Mouse (Mus musculus): ENCODE data around the gene Ltc4s.

The Ltc4s gene

GRCm38 (mm10) chr11:50238324-50238723 lies at the start of gene Ltc4s:
TSS of gene Ltc4s (minus strand) at chr11:50238616.
- no peak for DNase-seq (ENCODE audit: low read depth)

- no peak for DNase-seq (ENCODE audit: low read depth)
Observed at GRCm38 (mm10) chr11:50286428-50286827, 48.0 kb upstream of the Ltc4s start.

- DNase-seq (ENCODE audit: low read depth) = no peak
Observed at GRCm38 (mm10) chr11:50285696-50286095, 47.3 kb upstream of the Ltc4s start.

DNA sequence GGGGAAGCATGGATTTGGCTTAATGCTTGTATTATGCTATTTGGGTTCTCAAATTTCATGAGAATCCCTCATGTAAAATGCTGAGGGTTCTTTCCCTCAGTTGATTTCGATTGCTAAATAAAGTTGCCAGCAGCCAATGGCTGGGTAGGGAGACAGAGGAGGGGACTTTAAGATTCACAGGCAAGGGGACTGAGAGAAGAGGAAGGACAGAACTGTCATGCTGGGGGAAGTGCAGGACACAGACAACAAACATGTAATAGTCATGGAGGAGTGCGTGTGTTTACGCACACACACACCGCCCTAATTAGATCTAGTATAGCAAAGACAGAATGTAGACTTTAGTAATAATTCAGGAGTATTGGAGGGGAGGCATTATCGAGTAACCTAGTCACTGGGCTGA lies 46.8 kb upstream of the Ltc4s start:
- no peak for DNase-seq (ENCODE audit: low read depth)

GRCm38 (mm10) chr11:50280053-50280452 lies 41.6 kb upstream of the Ltc4s start:
- no peak for DNase-seq (ENCODE audit: low read depth)

GRCm38 (mm10) chr11:50279005-50279404 lies 40.6 kb upstream of the Ltc4s start:
- DNase-seq (ENCODE audit: low read depth) = no peak

- DNase-seq (ENCODE audit: low read depth) = no peak
Observed at GRCm38 (mm10) chr11:50277706-50278105, 39.3 kb upstream of the Ltc4s start.

DNA sequence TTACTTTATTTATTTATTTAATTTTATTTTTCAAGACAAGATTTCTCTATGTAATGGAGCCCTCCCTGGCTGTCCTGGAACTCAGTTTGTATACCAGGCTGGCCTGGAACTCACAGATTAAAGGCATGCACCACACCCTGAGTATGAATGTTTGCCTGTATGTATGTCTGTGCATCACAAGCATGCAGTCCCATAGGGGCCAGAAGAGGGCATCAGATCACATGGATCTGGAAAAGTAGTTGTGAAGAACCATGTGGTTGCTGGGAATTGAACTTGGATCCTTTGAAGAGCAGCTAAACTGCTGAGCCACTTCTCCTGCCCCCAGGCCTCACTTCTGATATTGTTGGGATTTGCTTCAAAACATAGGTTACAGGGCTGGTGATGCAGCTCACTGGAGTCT lies 38.6 kb upstream of the Ltc4s start:
- no peak for DNase-seq (ENCODE audit: low read depth)

DNA sequence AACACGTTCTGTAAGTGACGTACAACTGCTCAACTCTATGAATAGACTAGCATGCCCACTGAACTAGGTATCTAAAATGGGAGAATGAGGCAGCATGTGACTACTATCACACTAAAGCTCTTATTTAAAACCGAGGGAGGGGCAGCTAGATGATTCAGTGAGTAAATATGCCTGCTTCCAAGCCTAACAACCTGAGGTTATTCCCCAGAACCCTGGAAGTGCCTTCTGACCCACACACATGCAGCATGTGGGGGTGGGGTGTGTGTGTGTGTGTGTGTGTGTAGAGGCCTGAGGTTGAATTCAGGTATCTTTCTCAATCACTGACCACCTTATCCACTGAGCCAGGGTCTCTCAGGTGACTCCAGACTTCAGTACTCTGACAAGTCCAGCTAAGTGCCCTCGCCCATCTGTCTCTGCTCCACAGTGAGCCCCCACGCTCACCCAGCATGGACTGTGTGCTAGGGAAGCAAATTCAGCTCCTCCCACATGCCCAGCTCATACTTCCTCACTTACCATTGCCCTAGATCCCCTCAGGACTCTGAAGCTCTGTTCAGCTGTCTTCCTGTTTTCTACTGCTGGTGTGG lies 37.2 kb upstream of the Ltc4s start:
- peak; percentile 63 for DNase-seq (ENCODE audit: low read depth)

- DNase-seq (ENCODE audit: low read depth) = no peak
Observed at GRCm38 (mm10) chr11:50275077-50275476, 36.7 kb upstream of the Ltc4s start.

DNA sequence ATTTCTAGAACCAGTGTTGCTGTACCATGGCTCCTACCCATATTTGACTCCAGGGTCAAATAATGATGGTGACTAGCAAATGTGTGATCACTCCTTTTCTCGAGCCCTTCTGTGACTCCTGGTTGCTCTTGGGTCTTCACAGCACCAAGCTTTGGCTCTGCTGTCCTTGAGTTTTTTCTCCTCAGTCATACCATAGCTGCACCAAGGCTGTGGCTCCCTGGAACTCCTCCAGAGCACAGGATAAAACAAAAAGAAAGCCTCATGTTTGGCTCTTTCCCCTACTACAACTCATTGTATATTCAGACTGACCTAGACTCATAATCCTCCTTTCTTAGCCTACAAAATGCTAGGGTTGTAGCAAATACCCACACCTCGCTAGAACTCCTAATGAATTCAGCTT lies 34.4 kb upstream of the Ltc4s start:
- DNase-seq (ENCODE audit: low read depth) = no peak

- no peak for DNase-seq (ENCODE audit: low read depth)
Observed at GRCm38 (mm10) chr11:50269885-50270284, 31.5 kb upstream of the Ltc4s start.

DNA sequence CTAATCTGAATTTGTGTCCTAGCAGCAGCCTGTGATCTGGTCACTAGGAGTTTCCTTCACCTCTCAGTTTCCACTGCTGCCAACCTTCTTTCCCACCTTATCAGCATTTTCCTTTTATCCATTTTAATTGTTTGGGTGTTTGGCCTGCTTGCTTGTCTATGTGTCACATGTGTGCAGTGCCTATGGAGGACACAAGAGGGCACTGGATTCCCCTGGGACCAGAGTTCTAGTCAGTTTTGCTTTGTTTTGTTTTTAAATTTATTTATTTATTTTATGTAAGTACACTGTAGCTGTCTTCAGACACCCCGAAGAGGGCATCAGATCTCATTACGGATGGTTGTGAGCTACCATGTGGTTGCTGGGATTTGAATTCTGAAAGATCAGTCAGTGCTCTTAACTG lies 30.7 kb upstream of the Ltc4s start:
- DNase-seq (ENCODE audit: low read depth) = peak; percentile 62

DNA sequence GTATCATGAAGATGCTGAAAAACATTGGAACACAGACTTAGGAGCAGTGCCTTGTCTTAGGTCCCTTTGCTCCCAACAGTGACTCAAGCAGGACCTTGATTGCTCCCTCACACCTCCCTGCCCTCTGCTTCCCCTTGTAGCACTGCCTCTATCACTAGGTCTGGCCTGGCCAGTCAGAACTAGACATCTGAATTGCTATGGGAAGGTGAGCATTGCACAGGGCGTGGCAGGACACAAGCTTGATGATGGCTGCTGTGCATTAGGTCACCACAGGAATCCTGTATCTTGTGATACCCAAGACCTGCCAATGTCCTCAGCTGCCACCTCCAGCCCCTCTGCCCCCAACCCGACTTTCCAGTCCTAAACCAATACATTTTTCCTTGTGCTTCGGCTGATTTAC lies 28.6 kb upstream of the Ltc4s start:
- no peak for DNase-seq (ENCODE audit: low read depth)

- no peak for DNase-seq (ENCODE audit: low read depth)
Observed at GRCm38 (mm10) chr11:50265931-50266330, 27.5 kb upstream of the Ltc4s start.

DNA sequence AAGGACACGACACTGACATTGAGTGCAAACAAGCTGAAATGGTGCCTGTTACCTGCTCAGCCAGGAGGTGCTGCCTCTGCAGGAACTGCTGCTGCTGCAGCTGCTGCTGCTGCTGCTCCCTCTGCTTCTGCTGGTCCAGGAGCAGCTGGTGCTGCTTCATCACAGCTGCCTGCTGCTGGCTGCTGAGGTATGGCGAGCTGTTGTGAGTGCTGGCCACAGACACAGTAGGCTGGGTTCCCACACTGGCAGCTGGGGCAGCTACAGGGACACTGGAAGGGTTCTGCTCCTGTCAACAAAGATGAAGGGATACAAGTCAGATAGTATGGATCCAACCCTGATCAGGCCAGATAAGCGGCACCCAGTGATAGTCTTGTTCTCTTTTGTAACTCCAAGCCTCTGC lies 24.8 kb upstream of the Ltc4s start:
- no peak for DNase-seq (ENCODE audit: low read depth)

DNA sequence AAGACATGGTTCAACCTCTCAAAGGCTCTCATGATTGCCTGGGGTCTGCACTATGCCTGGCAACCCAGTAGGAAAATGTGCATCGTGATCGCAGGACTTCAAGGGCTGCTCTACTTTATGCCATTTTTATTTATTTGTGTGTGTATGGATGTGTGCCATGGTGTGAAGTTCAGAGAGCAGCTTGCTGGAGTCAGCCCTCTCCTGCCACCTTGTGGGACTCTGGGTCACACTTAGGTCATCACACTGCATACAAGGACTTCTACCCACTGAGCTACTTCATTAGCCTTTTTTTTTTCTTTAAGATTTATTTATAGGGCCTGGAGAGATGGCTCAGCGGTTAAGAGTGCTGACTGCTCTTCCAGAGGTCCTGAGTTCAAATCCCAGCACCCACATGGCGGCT lies 23.6 kb upstream of the Ltc4s start:
- peak; percentile 25 for DNase-seq (ENCODE audit: low read depth)

DNA sequence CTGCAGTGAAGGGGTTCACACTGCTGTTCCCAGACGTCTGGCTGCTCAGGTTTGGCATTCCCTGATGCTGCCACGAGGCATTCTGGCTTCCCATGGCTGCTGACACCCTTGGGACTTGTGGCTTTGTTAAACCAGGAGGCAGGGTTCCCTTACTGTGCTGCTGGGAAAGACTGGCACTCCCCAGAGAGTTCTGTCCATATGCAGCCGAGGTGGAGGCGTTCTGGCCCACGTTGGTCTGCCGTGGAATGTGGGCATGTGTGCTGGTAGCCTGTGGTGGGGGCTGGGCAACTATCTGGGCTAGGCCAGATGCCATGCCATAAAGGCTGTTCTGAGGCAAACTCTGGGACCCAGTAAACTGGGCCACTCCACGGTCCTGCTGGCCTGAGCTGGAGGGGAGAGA lies 19.9 kb upstream of the Ltc4s start:
- no peak for DNase-seq (ENCODE audit: low read depth)

DNA sequence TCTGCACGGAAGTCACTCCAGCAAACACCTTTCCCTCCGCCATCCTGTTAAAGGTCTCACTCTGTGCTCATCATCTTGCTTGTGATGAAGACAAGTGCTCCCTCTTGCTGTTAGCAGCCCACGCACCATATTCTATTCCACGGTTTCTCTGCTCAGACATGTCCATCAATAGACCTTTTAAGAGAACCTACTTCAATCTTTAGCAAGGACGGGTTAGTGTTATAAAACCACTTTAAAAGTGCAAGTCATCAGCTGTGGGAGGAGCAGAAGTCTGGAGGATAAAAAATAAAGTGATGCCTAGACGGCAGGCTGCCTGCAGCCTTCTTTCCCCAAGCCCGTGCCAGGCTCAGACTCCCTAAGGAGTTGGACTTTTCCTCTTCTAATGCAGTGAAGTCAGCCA lies 18.2 kb upstream of the Ltc4s start:
- peak; percentile 31 for DNase-seq (ENCODE audit: low read depth)

DNA sequence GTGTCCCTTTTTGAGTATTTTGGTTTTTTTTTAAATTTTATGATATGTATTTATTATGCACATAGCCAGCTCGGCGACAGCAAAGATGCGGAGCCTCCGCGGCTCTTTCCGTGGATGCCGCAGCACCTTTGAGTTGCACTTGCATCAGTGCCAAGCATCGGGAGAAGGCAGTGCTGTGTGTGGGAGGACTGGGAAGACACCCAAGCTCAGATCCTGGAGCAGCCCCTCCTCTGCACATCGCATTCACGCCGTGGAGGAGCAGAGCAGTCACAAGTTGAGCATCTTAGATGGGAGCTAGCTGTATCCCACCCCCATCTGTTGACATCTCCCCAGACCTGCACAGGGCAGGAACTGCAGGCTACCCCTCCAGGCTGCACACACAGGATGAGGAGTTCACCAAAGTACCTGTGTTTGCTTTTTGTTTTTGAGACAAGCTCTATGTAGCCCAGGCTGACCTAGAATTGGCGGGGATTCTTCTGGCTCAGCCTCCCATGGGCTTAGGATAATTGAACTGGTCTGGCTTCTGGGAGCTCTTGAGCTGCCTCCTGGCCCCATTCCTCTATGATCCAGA lies 15.7 kb upstream of the Ltc4s start:
- peak; percentile 49 for DNase-seq (ENCODE audit: low read depth)

GRCm38 (mm10) chr11:50253393-50253792 lies 15.0 kb upstream of the Ltc4s start:
- no peak for DNase-seq (ENCODE audit: low read depth)

- DNase-seq (ENCODE audit: low read depth) = peak; percentile 76
Observed at GRCm38 (mm10) chr11:50252684-50253265, 14.4 kb upstream of the Ltc4s start.

DNA sequence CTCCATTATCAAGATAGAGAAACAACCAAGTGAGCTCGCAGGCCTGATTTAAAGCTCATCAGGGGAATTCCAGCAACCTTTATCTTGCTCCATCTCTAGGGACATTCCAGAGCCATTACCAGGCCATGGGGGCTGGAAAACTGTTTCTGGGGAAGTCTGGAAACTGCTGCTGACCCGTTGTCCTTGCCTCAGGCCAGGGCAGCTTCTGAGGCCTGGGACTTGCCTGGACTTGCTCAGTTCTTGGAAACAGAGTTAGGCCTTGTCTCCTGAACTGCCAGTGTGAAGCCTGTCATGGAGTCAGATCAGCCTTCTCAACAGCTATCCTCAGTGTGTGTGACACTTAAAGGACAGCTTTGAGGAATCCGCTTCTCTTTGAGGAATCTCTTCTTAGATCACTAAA lies 13.8 kb upstream of the Ltc4s start:
- DNase-seq (ENCODE audit: low read depth) = peak; percentile 92

All from NIH3T3 (cell line).